Mouse (Mus musculus) spleen, postnatal 4 days (tissue): Measurements from ENCODE around the gene Ap2b1.
A peak's percentile ranks its signal among the peaks of the same experiment; 100 is the strongest.
"Not testable (repeated sequence)": the region's sequence is repeated elsewhere in the genome, so short reads cannot be mapped to it uniquely, and the experiment has no call there.

Experiments used
- DNase-seq, 2 experiments: peaks; one replicate each; pipeline ENCODE4 v3.0.0; 2022; ENCODE audit warnings: low spot score in 2 of 2

Gene Ap2b1

DNA sequence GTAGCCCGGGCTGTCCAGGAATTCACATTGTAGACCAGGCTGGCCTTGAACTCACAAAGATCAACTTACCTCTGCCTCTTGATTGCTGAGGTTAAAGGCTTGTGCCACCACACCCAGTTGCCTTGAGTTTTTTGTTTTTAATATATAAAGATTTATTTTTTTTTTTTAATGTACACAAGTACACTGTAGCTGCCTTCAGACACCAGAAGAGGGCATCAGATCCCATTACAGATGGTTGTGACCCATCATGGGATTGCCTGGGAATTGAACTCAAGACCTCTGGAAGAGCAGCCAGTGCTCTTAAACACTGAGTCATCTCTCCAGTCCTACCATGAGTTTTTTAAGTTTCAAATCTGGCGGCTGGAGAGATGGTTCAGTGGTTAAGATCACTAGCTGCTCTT, 2.6 kb downstream of the Ap2b1 start:
- DNase-seq = no peak

GRCm38 (mm10) chr11:83302124-83302523, 3.3 kb downstream of the Ap2b1 start:
- DNase-seq = peak in 1 of 2 experiments; percentile 43

DNA sequence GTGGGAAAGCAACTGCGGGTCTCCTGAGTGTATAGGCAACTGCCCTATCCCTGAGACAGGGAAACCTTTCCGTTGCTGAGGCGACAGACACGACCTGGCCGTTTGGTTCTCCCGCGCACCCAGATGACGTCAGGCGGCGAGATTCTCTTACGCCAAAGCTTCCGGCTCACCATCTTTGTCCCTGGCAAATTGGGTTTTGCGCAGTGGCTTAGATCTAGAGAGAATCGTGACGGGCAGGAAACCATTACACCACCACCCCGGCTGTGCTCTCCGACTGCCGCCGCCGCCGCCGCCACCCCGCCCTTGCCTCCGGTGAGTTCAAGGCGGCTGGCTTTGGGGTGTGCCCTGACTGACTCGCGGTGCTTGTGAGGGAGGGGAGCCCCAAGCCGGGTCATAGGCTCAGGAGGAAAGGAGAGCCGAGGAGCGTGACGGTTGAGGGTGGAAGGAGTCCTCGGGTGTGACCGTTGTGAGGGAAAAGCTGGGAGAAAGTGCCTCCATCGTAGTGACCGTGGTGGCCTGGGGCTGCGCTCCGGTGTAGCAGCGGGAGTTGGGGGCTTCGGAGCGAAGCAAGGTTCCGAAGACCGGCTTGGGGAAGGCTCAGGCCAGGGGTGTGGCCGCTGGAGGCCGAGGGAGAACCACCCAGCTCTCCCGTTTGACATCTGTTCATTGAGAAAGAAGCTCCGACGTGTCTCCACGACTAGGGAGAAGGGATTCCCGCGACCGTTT, 3.9 kb downstream of the Ap2b1 start, which contains the start of gene Pex12:
Pex12 (minus strand) TSS at position 61 of the 726 bp plus-strand sequence.
- peak; percentile 92 to 95 for DNase-seq

GRCm38 (mm10) chr11:83303751-83304150, 4.9 kb downstream of the Ap2b1 start:
- no peak for DNase-seq

- DNase-seq = no peak
Measured at GRCm38 (mm10) chr11:83304485-83304884, 5.7 kb downstream of the Ap2b1 start.

- no peak for DNase-seq
Measured at GRCm38 (mm10) chr11:83306700-83307253, 8.0 kb downstream of the Ap2b1 start.

GRCm38 (mm10) chr11:83312471-83312870, 13.6 kb downstream of the Ap2b1 start:
- no peak for DNase-seq

GRCm38 (mm10) chr11:83319048-83319447, 20.2 kb downstream of the Ap2b1 start:
- no peak for DNase-seq

GRCm38 (mm10) chr11:83326692-83327091, 27.9 kb downstream of the Ap2b1 start:
- DNase-seq = not testable (repeated sequence)

DNA sequence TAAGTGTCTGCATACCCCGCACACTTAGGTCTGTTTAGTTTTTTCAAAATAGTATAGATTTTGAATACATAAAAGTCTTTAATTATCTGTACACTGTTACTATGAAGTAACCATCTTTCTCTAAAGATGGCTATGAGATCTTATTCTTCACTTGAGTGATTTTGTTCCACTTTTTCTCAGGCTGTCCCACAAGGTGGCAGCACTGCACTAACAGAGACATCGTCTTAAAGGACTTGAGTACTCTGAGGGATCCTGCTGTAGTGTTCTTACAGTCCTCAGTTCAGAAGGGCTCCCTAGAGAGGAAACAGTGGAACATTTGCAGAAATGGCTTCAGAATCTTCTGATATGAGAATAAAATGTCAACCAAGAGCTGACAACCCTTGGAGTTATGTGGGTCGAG, 28.6 kb downstream of the Ap2b1 start:
- peak; percentile 49 to 72 for DNase-seq

GRCm38 (mm10) chr11:83335826-83336225, 37.0 kb downstream of the Ap2b1 start:
- DNase-seq = no peak

GRCm38 (mm10) chr11:83339705-83340104, 40.9 kb downstream of the Ap2b1 start:
- no peak for DNase-seq

DNA sequence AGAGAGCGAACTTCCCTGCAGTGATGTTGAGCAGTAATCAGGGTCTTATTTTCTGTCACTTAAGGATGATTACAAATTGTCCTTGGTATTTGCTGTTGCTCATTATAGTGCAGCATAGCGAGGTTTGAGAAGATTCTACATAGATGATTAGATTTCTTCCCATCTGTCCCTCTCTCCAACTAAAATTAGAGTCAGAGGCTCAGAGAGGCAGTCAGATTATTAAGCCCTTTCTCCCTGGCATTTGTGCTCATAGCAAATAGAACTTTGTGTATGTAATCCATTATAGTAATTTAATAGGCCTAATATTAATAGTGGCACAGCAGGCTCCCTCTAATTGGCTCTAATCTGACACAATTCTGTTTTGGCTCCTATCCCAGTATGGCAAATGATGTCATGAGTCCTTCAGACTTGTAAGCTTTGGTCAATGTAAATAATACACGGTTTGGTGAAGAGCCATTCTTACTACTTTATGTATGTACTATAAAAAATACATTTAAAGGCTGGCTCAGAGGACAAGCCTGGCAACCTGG, 43.0 kb downstream of the Ap2b1 start:
- DNase-seq = no peak

DNA sequence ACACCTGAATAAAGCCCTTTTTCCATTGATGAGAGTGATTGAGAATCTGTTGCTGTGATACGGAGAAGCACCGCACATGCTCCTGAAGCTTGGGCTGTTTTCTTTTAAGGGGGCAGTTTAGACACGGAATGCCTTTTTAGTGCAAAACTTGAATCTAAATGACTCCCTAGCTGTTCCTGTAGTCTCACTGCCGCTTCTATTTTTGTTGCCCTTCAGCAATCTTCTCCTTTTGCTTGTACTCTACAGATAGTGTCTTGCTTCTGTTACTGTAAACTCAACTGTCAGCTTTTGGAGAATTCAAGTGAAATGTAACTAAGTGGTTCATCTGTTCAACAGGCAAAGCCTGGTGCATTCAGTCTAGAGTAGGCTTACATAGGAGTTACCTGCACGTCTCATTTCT, 56.6 kb downstream of the Ap2b1 start:
- no peak for DNase-seq

GRCm38 (mm10) chr11:83357421-83357820, 58.6 kb downstream of the Ap2b1 start:
- DNase-seq = no peak

DNA sequence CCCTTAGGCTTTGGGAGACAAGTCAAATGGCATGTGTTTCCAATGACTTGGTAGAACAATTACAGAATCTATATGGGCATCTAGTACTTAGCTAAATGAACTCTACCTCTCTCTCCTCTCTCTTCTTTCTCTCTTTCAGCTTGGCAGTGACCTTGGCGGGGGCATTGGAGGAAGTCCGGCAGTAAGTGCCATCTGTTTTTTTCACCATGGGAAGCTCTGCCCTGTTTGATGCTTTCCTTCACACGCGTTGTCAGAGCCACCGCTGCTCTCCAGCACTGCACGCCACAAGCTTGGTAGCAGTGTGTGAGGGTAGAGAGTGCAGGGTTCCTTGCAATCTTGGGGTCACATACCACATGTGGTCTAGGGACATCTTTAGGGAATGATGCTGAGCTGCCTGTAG, 65.8 kb downstream of the Ap2b1 start:
- no peak for DNase-seq

DNA sequence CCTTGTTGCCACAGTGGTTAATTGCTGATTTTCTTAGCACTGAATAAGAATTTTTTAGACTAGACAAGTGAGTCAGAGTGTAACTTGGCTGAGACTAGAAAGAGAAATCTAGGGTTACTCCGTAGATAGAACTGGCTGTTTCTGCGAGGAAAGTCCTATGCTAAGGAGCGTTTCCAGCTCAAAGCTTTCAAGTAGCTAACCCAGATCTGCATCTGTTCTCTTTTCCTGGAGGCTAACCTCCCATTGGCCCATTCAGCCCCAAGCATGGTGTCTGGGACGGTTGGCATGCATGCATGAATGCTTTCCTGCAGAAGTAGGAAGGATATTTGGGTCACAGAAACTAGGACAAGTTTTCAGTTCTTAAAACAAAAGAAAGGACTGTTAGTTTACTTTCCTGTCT, 72.4 kb downstream of the Ap2b1 start:
- DNase-seq = no peak

DNA sequence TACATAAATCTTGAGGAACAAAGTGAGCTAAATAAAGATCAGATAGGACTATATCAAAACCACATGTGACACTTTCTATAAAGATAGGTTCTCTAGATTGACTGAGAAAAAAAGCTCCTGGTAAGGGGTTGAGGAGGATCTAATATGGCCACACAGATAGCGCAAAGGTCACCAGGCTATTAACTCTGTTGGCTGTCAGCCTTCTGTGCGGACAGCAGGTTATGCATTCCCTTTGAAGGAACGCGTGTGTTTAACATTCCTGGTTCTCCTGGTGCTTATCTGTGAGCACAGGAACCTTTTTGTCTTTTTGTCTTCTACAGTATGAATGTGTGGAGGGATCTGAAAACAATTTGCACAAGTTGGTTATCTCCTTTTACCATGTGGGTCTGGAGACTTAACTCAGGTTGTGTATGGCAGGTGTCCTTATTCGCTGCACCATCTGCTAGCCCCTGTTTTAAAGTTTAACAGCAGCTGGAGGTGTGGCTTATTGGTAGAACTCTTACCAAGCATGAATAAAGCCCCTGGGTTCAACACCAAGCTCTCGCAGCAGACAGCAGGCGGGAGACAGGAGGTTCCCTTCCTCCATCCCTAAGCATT, 81.0 kb downstream of the Ap2b1 start:
- no peak for DNase-seq

DNA sequence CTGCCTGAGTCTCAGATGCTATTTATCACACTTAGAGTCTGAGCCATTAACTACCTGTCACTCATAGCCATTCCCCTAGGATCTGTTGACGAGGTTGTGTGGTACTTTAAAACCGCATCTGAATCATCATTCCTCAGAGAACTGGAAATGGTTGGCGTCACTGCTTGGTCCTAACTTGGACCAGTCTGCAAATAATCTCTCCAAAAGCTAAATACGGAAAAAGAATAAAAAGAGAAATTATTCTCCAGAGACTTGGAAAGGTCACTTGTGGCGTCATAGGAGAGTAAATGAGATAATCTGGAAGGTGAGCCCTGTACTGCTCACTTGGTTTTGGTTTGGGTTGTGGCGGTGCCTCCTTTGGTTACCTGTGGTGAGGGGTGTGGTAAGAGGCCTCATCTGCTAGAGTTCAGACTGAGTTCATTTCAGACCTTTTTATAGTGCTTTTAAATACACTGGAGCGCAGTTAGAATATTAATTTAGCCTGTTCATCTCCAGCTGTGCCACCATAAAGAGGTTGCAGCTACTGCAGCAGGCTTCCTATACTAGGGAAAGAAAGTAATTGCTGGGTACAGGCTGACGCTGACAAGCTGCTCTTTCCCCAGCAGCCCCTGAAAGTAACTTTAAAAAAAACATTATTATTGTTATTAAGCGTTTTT, 84.2 kb downstream of the Ap2b1 start:
- no peak for DNase-seq

DNA sequence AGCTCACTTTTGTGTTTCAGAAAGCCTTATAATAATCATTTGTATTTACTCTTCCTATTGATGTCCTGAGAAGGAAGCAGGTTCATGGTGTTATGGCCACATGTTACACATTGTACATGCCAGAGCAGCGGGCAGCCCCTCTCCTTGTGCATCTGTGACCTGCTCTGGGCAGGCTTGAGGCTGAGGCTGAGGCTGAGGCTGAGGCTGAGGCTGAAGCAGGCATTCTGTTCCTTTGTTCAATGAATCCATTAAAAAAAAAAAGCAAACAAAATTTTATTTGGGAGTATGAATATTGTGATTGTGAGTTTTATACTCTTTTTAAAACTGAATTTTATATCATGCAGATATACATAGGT, 84.7 kb downstream of the Ap2b1 start:
- DNase-seq = no peak

DNA sequence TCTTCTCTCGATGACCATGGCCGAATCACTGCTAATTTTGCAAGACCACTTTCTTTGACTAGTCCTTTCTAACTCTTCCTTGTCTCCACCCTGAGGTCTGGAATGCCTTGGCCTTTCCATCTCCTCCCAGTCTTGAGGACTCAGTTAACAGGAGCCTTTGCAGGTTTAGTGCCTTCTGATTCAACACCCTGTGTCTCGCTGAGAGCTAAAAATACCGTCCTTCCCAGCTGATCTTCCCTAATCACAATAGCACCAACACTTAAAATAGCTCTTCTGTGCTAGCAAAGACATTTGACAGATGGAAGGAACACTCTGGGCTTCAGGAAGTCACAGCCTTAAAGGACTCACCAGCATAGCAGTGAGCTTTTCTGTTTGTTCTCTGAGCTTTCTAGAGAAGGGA, 94.2 kb downstream of the Ap2b1 start:
- DNase-seq = no peak

- DNase-seq = no peak
Measured at GRCm38 (mm10) chr11:83394802-83395439, 96.1 kb downstream of the Ap2b1 start.
